Mouse (Mus musculus): ENCODE measurements around the gene Stk16. TPM values are rescaled to one million over a fixed set of nuclear protein-coding genes. Genes with fewer than 3 reads are reported as not detected.

Stk16 gene
- total and polyA plus RNA-seq, 3 experiments = 48.6 to 67.3 (median 60.6) TPM

DNA sequence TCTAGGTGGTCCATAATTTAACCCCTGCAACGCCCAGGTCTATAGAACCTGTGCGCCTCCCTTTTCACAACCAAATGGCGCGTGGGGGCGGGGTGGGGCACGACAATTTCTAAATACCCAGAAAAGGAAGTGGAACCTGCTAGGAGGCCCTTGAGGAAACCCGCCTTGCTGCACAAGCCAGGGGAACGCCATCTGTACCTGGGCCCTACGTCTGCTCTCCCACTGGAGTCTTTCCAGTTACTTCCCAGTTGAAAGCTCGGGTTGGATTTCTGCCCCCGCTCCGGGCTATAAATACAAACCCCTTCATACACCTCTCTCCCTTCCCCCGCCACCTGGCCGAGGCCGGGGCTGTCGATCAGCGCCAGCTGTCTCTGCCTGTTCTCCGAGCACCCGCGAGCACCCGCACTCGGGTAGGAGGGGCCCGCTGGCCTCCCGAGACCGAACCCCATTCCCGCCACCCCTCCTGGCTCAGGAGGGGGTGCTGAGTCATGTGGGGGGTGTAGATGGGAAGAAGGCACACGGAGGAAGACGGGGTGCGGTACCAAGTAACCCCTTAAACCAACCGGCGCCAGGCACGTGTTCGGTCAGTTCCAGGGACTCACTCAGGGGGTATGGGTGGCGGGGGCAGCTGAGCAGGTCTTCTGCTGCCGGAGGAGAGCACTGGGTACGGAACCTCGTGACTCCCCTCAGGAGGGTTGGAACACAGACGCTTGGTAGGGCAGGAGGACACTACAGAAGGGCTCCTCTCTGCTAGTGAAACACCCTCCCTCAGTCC lies 7.8 kb downstream of the Stk16 start:
- dilution Hi-C loops (cut with MboI; ENCODE audit: extremely low pct_ligation_motif_present, extremely low pct_unique_long_range_greater_than_20kb, low sequenced_read_pairs) = no loop called here
- peak overlapping the region; percentile 88 for H3K9ac ChIP-seq (ENCODE audit: insufficient read depth, low read depth)
- TF ChIP-seq EP300 (IDR thresholded peaks at IDR 0.05; ENCODE audit: low read length) (peak; percentile 54), CHD2 (IDR thresholded peaks at IDR 0.05; ENCODE audit: low read length) (peak; percentile 79), ZNF384 (IDR thresholded peaks at IDR 0.05; ENCODE audit: low read depth, low read length) (no peak), KAT2A (IDR thresholded peaks at IDR 0.05; ENCODE audit: insufficient replicate concordance, low read length) (no peak), UBTF (IDR thresholded peaks at IDR 0.05; ENCODE audit: low read depth, low read length) (peak; percentile 40; the same call in 1 of the 2 replicates), ZKSCAN1 (IDR thresholded peaks at IDR 0.05; ENCODE audit: borderline replicate concordance, low read depth, low read length) (no peak), IRF4 (IDR thresholded peaks at IDR 0.05; ENCODE audit: low read depth, low read length) (peak; percentile 79), POLR2A (IDR thresholded peaks at IDR 0.05; ENCODE audit: low read depth, low read length) (peak; percentile 68), RCOR1 (conservative IDR thresholded peaks at IDR 0.05; ENCODE audit: low read depth, low read length) (peak; percentile 23; the same call in 1 of the 2 replicates), USF2 (conservative IDR thresholded peaks at IDR 0.05; ENCODE audit: low read depth, low read length) (no peak), MAX (IDR thresholded peaks at IDR 0.05; ENCODE audit: low read length) (peak; percentile 6; the same call in 1 of the 2 replicates), ZMIZ1 (IDR thresholded peaks at IDR 0.05; ENCODE audit: low read depth, low read length) (no peak), BHLHE40 (IDR thresholded peaks at IDR 0.05; ENCODE audit: low read depth, low read length) (peak; percentile 49; the same call in 1 of the 2 replicates), MAZ (IDR thresholded peaks at IDR 0.05; ENCODE audit: low read depth, low read length) (peak; percentile 51; the same call in 1 of the 2 replicates), MYC (IDR thresholded peaks at IDR 0.05; ENCODE audit: low read depth, low read length) (0 out of 2 replicates have a peak, but pooled peaks have one; percentile 50), ELF1 (IDR thresholded peaks at IDR 0.05; ENCODE audit: low read depth, low read length) (peak; percentile 72), JUND (conservative IDR thresholded peaks at IDR 0.05; ENCODE audit: low read depth, low read length) (no peak), MEF2A (IDR thresholded peaks at IDR 0.05; ENCODE audit: borderline replicate concordance, low read depth, low read length) (peak; percentile 42; the same call in 1 of the 2 replicates), HCFC1 (IDR thresholded peaks at IDR 0.05; ENCODE audit: low read depth, low read length) (no peak), TCF12 (IDR thresholded peaks at IDR 0.05; ENCODE audit: low read depth, low read length) (peak; percentile 17; the same call in 1 of the 2 replicates), PAX5 (IDR thresholded peaks at IDR 0.05; ENCODE audit: low read length) (no peak), MXI1 (IDR thresholded peaks at IDR 0.05; ENCODE audit: low read depth, low read length) (peak; percentile 61; the same call in 1 of the 2 replicates), TBP (conservative IDR thresholded peaks at IDR 0.05; ENCODE audit: low read depth, low read length) (0 out of 2 replicates have a peak, but pooled peaks have one; percentile 32), SIN3A (IDR thresholded peaks at IDR 0.05; ENCODE audit: low read length) (peak; percentile 88), ETS1 (conservative IDR thresholded peaks at IDR 0.05; ENCODE audit: low read depth, low read length) (peak; percentile 43; the same call in 1 of the 2 replicates)
- H3K4me2 ChIP-seq (ENCODE audit: insufficient read depth, low read depth, poor library complexity, severe bottlenecking) = peak overlapping the region; percentile 86
- H3K4me3 ChIP-seq (replicated peaks in 1 of 3; ENCODE audit: low read depth in 2 of 3, low read length in 2 of 3, poor library complexity in 1 of 3) = peak overlapping the region; percentile 74 to 94 (median 88)
- H3K27ac ChIP-seq (ENCODE audit: insufficient read depth, low read depth) = peak overlapping the region; percentile 81
- H3K79me2 ChIP-seq (replicated peaks; ENCODE audit: control insufficient read depth, extremely low read depth, insufficient read depth, poor library complexity, severe bottlenecking) = peaks cover 35% of the 10 kb centered on the region
- peak; percentile 67 for DNase-seq (ENCODE audit: extremely low read depth)
- peaks cover 31 to 42% of the 10 kb centered on the region in 2 experiments for H3K36me3 ChIP-seq (replicated peaks in 1 of 2; ENCODE audit: control insufficient read depth in 1 of 2, insufficient read depth in 1 of 2, low read length in 1 of 2)
- H3K27me3 ChIP-seq (replicated peaks) = no peaks in the 10 kb centered on the region
- H3K4me1 ChIP-seq (ENCODE audit: control insufficient read depth in 1 of 2, insufficient read depth in 2 of 2) = peaks cover 26 to 65% of the 10 kb centered on the region in 2 experiments
- in situ Hi-C loops (cut with MboI; ENCODE audit: low pct_ligation_motif_present, low pct_unique_long_range_greater_than_20kb, low sequenced_read_pairs) = no loop called here
- peaks cover 2% of the 10 kb centered on the region for H3K9me3 ChIP-seq (replicated peaks; ENCODE audit: low read length)
